Mouse (Mus musculus) liver, postnatal 0 days (tissue): ENCODE data around the gene Nek4.

Source experiments
- CTCF ChIP-seq: sonication (generic); IDR thresholded peaks from 2 replicates; pipeline ENCODE4 v1.5.1; 2016; ENCODE audit warnings: antibody characterized with exemption, low read depth
- EP300 ChIP-seq: IDR thresholded peaks from 2 replicates; pipeline ENCODE4 v1.6.1; 2016; ENCODE audit warnings: antibody characterized with exemption, low read depth, mild to moderate bottlenecking

DNA sequence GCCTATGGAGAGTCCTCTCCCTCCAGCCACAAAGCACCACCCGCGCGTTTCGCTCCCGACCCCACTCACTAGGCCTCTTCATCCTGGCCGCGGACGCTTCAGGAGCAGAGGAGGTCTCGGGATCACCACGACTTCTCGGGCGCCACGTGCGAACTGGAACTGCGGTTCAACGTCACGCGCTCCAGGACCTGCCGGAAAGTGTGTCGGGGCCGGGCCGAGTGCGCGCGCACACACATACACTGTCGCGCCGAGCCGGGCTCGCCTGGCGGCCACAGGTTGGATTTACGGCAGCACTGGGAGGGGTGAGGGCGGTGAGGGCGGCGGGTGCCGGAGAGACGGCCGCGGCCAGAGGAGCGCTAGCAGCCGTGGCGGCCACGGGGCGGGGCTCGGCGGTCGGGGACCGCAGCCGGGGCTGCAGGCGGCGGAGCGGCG lies 67.7 kb downstream of the Nek4 start, which contains the start of the genes Pbrm1 and Gnl3:
- TF ChIP-seq EP300, result no peak
- peak; percentile 46 for TF ChIP-seq CTCF
